Mouse (Mus musculus) limb, embryonic 13.5 days (tissue): ENCODE results near the gene Myadm. TPM values are rescaled to one million over a fixed set of nuclear protein-coding genes. Genes with fewer than 3 reads are reported as not detected.

Experiments
- ATAC-seq: fragments of 200-750 bp; cut with Nextera tagmentation; 2 replicates; pipeline ENCODE4 v1.8.0; 2017; ENCODE audit warnings: low read depth, moderate number of reproducible peaks, moderate TSS enrichment; ENCODE audit not compliant: low FRiP score
- H3K27ac ChIP-seq: fragments of 300-500 bp; sonication (generic); 2 replicates; pipeline ENCODE4 v1.5.1; 2015; ENCODE audit warnings: inconsistent platforms, mild to moderate bottlenecking, moderate library complexity
- H3K27me3 ChIP-seq: fragments of 300-500 bp; sonication (generic); 2 replicates; pipeline ENCODE4 v1.6.1; 2015; ENCODE audit warnings: mild to moderate bottlenecking, inconsistent platforms
- H3K36me3 ChIP-seq: fragments of 300-500 bp; sonication (generic); 2 replicates; pipeline ENCODE4 v1.6.1; 2015; ENCODE audit warnings: inconsistent platforms, mild to moderate bottlenecking, moderate library complexity
- H3K4me1 ChIP-seq: fragments of 300-500 bp; sonication (generic); 2 replicates; pipeline ENCODE4 v1.6.1; 2015; ENCODE audit warnings: inconsistent platforms
- H3K4me2 ChIP-seq: fragments of 300-500 bp; sonication (generic); replicated peaks from 2 replicates; pipeline ENCODE4 v1.6.1; 2015; ENCODE audit warnings: inconsistent platforms, mild to moderate bottlenecking, moderate library complexity
- H3K4me3 ChIP-seq: fragments of 300-500 bp; sonication (generic); 2 replicates; pipeline ENCODE4 v1.5.1; 2015; ENCODE audit warnings: moderate library complexity, mild to moderate bottlenecking, inconsistent platforms
- H3K9ac ChIP-seq: fragments of 300-500 bp; sonication (generic); 2 replicates; pipeline ENCODE4 v1.6.1; 2015; ENCODE audit warnings: mild to moderate bottlenecking, inconsistent platforms
- H3K9me3 ChIP-seq: fragments of 300-500 bp; sonication (generic); 2 replicates; pipeline ENCODE4 v1.6.1; 2016; ENCODE audit warnings: inconsistent platforms
- WGBS: fragments of 180-500 bp; shearing (Covaris S2); methylation state at CpG from one replicate; pipeline ENCODE4 v1.1.7; 2015; 5-methylcytosine and 5-hydroxymethylcytosine counted together
- polyA plus RNA-seq: library from polyadenylated mRNA; unstranded; fragments of >200 nt; fragmentation: Nextera tagmentation; extraction: Ambion mirVana; gene quantifications from 2 replicates; pipeline ENCODE4 v1.2.1, GENCODE M21; 2015

Gene Myadm
- 63.6 and 67.8 TPM in 2 replicates for polyA plus RNA-seq

DNA sequence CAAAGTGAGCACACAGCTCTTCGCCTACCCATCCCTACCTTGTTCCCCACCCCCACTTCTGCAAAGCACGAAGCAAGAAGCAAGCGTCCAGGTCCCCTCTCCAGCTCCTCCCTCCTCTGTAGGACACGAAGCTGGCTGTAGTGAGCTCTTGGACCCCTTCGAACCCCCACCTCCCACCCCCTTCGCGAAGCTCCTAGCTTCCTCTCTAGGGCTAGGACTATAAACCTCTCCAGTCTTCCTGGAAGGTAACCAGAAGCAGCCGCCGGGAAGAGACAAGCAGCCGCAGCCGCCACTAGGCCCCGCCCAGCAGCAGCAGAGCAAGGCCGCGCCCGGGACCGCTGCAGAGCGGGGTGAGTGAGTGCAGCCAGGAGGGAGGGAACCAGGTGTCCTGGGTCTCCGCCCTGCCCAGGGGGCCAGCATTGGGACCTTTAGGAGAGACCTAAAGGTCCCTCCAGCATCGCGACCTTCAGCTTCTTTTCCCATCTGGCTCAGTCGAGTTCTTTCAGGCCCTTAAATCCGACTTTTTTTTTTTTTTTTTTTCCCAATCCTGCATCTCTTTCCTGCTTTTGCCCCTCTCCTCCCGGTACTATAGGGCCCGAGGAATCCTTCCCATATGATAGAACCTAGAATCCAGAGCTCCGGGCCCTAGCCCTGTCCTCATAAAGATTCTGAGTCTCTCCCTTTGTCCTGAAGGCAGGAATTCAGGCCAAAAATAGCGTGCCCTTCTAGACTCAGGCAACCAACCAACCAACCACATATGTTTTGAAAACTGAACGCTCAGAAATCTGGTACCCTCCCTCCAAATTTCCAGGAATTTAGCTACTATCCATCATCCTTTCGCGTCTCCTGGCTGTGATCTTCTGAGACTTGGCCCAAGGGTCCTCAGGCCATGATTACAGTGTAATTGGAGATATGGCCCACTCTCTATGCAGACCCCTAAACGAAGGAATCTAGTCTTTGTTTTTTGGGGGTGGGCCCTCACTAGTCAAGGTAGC is at the start of gene Myadm, which contains the start of gene Prkcg:
Myadm (plus strand) TSS at position 105 of the 995 bp plus-strand sequence.
Prkcg (plus strand) TSS at position 204 of the 995 bp plus-strand sequence.
- H3K9me3 ChIP-seq, result no peaks in the 10 kb centered on the region
- peaks cover 7% of the 10 kb centered on the region; the same call in 1 of the 2 replicates for H3K36me3 ChIP-seq
- peak within 1 kb of the TSS; percentile 75 for H3K4me2 ChIP-seq
- H3K9ac ChIP-seq, result peak within 1 kb of the TSS; percentile 72
- no peaks in the 10 kb centered on the region for H3K27me3 ChIP-seq
- peak within 1 kb of the TSS; percentile 91 for H3K27ac ChIP-seq
- peak within 1 kb of the TSS; percentile 53 for H3K4me3 ChIP-seq
- peaks cover 36% of the 10 kb centered on the region for H3K4me1 ChIP-seq
- 2% methylated on average over 30 of the region's 30 CpGs for WGBS
- peak; percentile 67 for ATAC-seq

DNA sequence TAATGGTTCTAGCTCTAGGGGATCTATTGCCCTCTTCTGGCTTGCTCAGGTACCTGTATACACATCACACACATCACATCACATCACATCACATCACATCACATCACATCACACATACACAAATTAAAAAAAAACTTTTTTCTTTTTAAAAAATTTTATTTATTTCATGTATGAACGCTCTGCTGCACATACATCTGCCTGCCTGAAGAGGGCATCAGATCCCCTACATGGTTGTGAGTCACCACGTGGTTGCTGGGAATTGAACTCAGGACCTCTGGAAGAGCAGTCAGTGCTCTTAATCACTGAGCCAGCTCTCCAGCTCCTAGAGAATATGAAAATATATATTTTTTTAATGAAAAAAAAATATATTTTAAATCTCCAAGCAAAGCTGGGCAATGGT is 49.7 kb upstream of the Myadm start:
- no peaks in the 10 kb centered on the region for H3K4me1 ChIP-seq
- H3K36me3 ChIP-seq, result no peaks in the 10 kb centered on the region
- WGBS, result 75% methylated on average over 2 of the region's 2 CpGs
- H3K4me2 ChIP-seq, result no peak overlapping the region
- H3K27ac ChIP-seq, result no peak overlapping the region
- H3K9me3 ChIP-seq, result no peaks in the 10 kb centered on the region; the same call in 1 of the 2 replicates
- H3K4me3 ChIP-seq, result no peak overlapping the region
- no peak overlapping the region for H3K9ac ChIP-seq
- ATAC-seq, result no peak
- H3K27me3 ChIP-seq, result no peaks in the 10 kb centered on the region

GRCm38 (mm10) chr7:3260701-3261100 is 28.2 kb upstream of the Myadm start:
- Histone ChIP-seq H3K9ac (no peak overlapping the region), H3K27me3 (peaks cover 14% of the 10 kb centered on the region), H3K9me3 (no peaks in the 10 kb centered on the region), H3K36me3 (no peaks in the 10 kb centered on the region), H3K4me3 (no peak overlapping the region), H3K4me2 (no peak overlapping the region), H3K4me1 (0 out of 2 replicates have a peak, but pooled peaks cover 3% of the 10 kb centered on the region), H3K27ac (no peak overlapping the region)
- ATAC-seq, result no peak
- WGBS, result 73% methylated on average over 3 of the region's 3 CpGs

DNA sequence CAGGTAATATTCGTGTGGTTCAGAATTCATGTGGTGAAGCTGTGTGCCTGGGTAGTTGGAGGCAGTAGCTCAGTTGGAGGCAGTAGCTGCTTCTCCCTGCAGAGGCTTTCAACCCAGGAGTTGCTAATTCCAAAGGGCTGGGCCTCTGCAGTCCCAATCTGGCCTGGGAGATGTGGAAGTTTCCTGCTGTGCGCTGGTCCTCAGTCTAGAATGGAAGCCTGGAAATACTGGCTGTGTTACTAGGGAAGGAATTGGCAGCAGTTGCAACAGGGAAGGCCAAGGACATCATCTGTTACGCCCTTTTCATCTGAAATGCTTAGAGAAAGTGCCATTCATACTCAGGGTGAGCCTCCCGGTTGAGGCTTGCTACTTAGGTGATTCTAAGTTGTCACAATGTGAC is 27.4 kb upstream of the Myadm start:
- Histone ChIP-seq H3K4me1 (0 out of 2 replicates have a peak, but pooled peaks cover 3% of the 10 kb centered on the region), H3K9ac (no peak overlapping the region), H3K27ac (no peak overlapping the region), H3K4me2 (no peak overlapping the region), H3K9me3 (no peaks in the 10 kb centered on the region), H3K4me3 (no peak overlapping the region), H3K36me3 (no peaks in the 10 kb centered on the region), H3K27me3 (peaks cover 17% of the 10 kb centered on the region)
- WGBS, result 71% methylated on average over 4 of the region's 4 CpGs
- ATAC-seq, result no peak

DNA sequence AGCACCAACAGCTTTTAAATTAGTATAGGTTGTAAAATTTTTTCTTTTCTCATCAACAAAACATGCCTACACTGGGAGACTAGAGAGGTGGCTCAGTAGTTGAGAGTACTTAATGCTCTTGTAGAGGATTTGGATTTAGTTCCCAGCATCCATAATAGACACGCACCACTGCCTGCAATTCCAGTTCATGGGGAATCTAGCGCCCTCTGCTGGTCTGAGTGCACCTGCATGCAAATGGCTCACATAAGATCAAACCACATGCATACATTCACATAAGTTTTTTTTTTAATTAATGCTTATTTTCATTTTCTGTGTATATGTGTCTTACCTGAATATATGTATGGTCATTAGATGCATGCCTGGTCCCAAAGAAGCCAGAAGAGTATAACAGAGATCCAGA is 26.1 kb upstream of the Myadm start:
- no peaks in the 10 kb centered on the region for H3K36me3 ChIP-seq
- H3K4me3 ChIP-seq, result no peak overlapping the region
- 0 out of 2 replicates have a peak, but pooled peaks cover 3% of the 10 kb centered on the region for H3K4me1 ChIP-seq
- H3K4me2 ChIP-seq, result no peak overlapping the region
- no peak overlapping the region for H3K9ac ChIP-seq
- no peak overlapping the region for H3K27ac ChIP-seq
- WGBS, result 31% methylated on average over 2 of the region's 2 CpGs
- peaks cover 17% of the 10 kb centered on the region for H3K27me3 ChIP-seq
- no peaks in the 10 kb centered on the region for H3K9me3 ChIP-seq
- ATAC-seq, result no peak

- WGBS, result 34% methylated on average over 22 of the region's 22 CpGs
- 0 out of 2 replicates have a peak overlapping the region, but pooled peaks have one; percentile 7 for H3K4me3 ChIP-seq
- no peak for ATAC-seq
- H3K9ac ChIP-seq, result peak overlapping the region; percentile 20; the same call in 1 of the 2 replicates
- no peaks in the 10 kb centered on the region for H3K9me3 ChIP-seq
- peak overlapping the region; percentile 36 for H3K4me2 ChIP-seq
- H3K27me3 ChIP-seq, result peaks cover 17% of the 10 kb centered on the region
- 0 out of 2 replicates have a peak, but pooled peaks cover 3% of the 10 kb centered on the region for H3K4me1 ChIP-seq
- H3K36me3 ChIP-seq, result no peaks in the 10 kb centered on the region
- H3K27ac ChIP-seq, result no peak overlapping the region
Observed at GRCm38 (mm10) chr7:3264390-3265022, 24.4 kb upstream of the Myadm start.

GRCm38 (mm10) chr7:3265311-3265710 is 23.6 kb upstream of the Myadm start:
- H3K9ac ChIP-seq, result no peak overlapping the region
- WGBS, result 67% methylated on average over 6 of the region's 6 CpGs

DNA sequence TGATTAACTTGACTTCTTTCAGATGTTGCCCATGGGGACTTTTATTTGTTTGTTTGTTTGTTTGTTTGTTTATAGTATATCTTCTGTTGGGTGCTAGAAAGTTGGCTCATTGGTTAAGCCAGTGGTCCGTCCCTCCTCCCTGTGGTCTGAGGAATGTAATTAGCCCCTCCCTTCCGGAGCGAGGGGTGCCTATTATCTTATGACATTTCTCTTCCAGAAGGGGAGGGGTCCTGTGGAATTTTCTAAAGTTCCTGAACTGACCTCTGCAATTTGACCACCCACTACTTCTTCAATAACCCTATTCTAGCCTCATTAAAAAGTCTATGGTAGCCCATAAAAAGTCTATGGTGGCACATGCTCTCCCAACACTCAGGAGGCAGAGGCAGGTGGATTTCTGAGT is 21.6 kb upstream of the Myadm start:
- Histone ChIP-seq H3K36me3 (no peaks in the 10 kb centered on the region), H3K27ac (no peak overlapping the region), H3K9ac (no peak overlapping the region), H3K4me2 (no peak overlapping the region), H3K4me1 (0 out of 2 replicates have a peak, but pooled peaks cover 3% of the 10 kb centered on the region), H3K9me3 (no peaks in the 10 kb centered on the region), H3K4me3 (no peak overlapping the region), H3K27me3 (peaks cover 17% of the 10 kb centered on the region)
- ATAC-seq, result no peak
- 61% methylated on average over 3 of the region's 3 CpGs for WGBS

More at GRCm38 (mm10) chr7:3265311-3265710, 23.6 kb upstream of the Myadm start:
- no peaks in the 10 kb centered on the region for H3K9me3 ChIP-seq
- no peak overlapping the region for H3K4me3 ChIP-seq
- no peak overlapping the region for H3K4me2 ChIP-seq
- no peaks in the 10 kb centered on the region for H3K36me3 ChIP-seq
- 0 out of 2 replicates have a peak, but pooled peaks cover 3% of the 10 kb centered on the region for H3K4me1 ChIP-seq
- H3K27ac ChIP-seq, result no peak overlapping the region
- ATAC-seq, result no peak
- peaks cover 17% of the 10 kb centered on the region for H3K27me3 ChIP-seq

DNA sequence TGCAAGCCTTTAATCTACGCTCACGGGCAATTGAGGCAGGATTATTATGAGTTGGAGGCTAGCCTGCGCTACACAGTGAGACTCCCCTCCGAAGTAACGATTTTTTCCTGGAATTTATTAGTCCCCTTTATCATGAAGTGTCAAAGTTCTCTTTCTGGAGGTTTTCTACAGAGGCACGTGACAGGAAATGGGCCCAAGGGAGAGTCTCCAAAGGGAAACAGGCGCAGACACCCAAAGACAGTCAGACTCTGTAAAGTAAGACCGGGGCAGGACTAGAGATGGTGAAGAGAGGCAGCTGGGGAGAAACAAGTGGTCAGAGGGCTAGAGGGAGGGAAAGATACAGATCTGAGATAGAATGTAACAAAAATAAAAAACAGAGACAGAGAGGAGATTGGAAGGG is 21.0 kb upstream of the Myadm start:
- no peak for ATAC-seq
- 68% methylated on average over 8 of the region's 8 CpGs for WGBS
- H3K36me3 ChIP-seq, result no peaks in the 10 kb centered on the region
- no peak overlapping the region for H3K27ac ChIP-seq
- peaks cover 17% of the 10 kb centered on the region for H3K27me3 ChIP-seq
- H3K4me3 ChIP-seq, result no peak overlapping the region
- H3K9ac ChIP-seq, result no peak overlapping the region
- H3K4me2 ChIP-seq, result no peak overlapping the region
- 0 out of 2 replicates have a peak, but pooled peaks cover 3% of the 10 kb centered on the region for H3K4me1 ChIP-seq
- H3K9me3 ChIP-seq, result no peaks in the 10 kb centered on the region

DNA sequence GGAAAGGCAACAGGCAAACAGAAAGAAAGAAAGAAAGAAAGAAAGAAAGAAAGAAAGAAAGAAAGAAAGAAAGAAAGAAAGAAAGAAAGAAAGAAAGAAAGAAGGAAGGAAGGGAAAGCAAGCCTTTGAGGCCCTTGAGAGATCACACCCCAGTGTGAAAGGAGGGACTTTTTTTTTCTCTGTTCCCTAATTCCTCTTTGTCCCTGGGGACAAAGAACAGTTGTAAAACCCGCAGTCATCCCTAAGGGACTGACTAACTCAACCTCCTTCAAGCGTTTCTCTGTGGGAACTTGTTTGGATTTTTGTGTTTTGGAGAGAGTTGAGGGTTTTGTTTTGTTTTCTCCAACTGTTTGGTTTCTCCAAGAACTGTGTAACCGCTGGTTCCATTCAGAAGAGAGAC is 20.6 kb upstream of the Myadm start:
- H3K9ac ChIP-seq, result no peak overlapping the region
- ATAC-seq, result no peak
- H3K36me3 ChIP-seq, result no peaks in the 10 kb centered on the region
- H3K4me2 ChIP-seq, result no peak overlapping the region
- H3K4me3 ChIP-seq, result no peak overlapping the region
- peaks cover 17% of the 10 kb centered on the region for H3K27me3 ChIP-seq
- 0 out of 2 replicates have a peak, but pooled peaks cover 3% of the 10 kb centered on the region for H3K4me1 ChIP-seq
- 30% methylated on average over 3 of the region's 3 CpGs for WGBS
- H3K27ac ChIP-seq, result no peak overlapping the region
- no peaks in the 10 kb centered on the region for H3K9me3 ChIP-seq

GRCm38 (mm10) chr7:3272206-3272605 is 16.7 kb upstream of the Myadm start:
- no peak overlapping the region for H3K9ac ChIP-seq
- no peak overlapping the region for H3K4me3 ChIP-seq
- H3K27me3 ChIP-seq, result no peaks in the 10 kb centered on the region
- H3K27ac ChIP-seq, result no peak overlapping the region
- ATAC-seq, result no peak
- no peaks in the 10 kb centered on the region for H3K36me3 ChIP-seq
- H3K4me1 ChIP-seq, result no peaks in the 10 kb centered on the region
- no peak overlapping the region for H3K4me2 ChIP-seq
- 85% methylated on average over 9 of the region's 9 CpGs for WGBS
- H3K9me3 ChIP-seq, result no peaks in the 10 kb centered on the region
